Comparison of ENCODE assay signal across 10 mouse cellular contexts in the genomic region with DNA sequence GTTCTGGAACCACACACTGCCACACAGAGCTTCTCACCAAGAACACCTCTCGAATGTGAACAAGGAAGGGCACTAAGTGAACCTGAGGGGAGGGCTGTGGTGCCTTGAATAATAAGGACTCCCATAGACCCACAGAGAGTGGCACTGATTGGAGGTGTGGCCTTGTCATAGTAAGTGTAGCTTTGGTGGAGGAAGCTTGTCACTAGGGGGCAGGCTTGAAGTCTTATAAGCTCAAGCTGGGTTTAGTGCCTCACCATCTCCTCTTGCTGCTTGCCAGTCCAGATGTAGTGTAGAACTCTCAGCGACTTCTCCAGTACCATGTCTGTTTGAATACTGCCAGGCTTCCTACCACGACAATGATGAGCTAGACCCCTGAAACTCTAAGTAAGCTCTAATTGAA. TPM values are rescaled to one million over a fixed set of nuclear protein-coding genes. Genes with fewer than 3 reads are reported as not detected.
A peak's percentile ranks its signal among the peaks of the same experiment; 100 is the strongest.
DNase-seq lines count a peak whose midpoint lies in the region; ATAC-seq lines count a peak whose summit lies in the region.
"Had no signal": no experiment of that assay in that cellular context is flagged by ENCODE, and none has a peak within 500 bp of the region (broad histone marks: within the 10 kb centered on the region; RNA-seq: fewer than 3 reads in every experiment).

No protein-coding gene starts in this region.

- H3K4me1 ChIP-seq in intestine, embryonic 14.5 days (replicated peaks; ENCODE audit: control insufficient read depth, insufficient read depth, low read length) = no peaks in the 10 kb centered on the region
- no peaks in the 10 kb centered on the region for H3K4me1 ChIP-seq in intestine, embryonic 15.5 days (replicated peaks)

- H3K27ac ChIP-seq in intestine, embryonic 14.5 days (ENCODE audit: low read depth) = no peak overlapping the region
- H3K27ac ChIP-seq in intestine, embryonic 15.5 days = no peak overlapping the region

- peak; percentile 48 for DNase-seq in intestine, embryonic 14.5 days (ENCODE audit: low spot score)
- peak; percentile 51 for DNase-seq in ES-CJ7 (ENCODE audit: low read depth, low spot score)
- peak; percentile 72 for DNase-seq in adrenal gland, postnatal 14 days
- DNase-seq in layer of hippocampus, adult 9-11 months = peak; percentile 26
- no peak for DNase-seq in spleen, postnatal 36 days (ENCODE audit: low spot score in 2 of 2)
- DNase-seq in B cell, adult 2 months = no peak
- no peak for DNase-seq in spleen, postnatal 4 days (ENCODE audit: low spot score in 2 of 2)

- H3K9me3 ChIP-seq in intestine, embryonic 14.5 days (ENCODE audit: control insufficient read depth, low read length) = no peaks in the 10 kb centered on the region
- no peaks in the 10 kb centered on the region for H3K9me3 ChIP-seq in intestine, embryonic 15.5 days

- H3K4me2 ChIP-seq in intestine, embryonic 14.5 days (ENCODE audit: low read length) = no peak overlapping the region
- no peak overlapping the region for H3K4me2 ChIP-seq in intestine, embryonic 15.5 days (replicated peaks)

- H3K36me3 ChIP-seq in intestine, embryonic 14.5 days (ENCODE audit: control insufficient read depth, insufficient read depth, low read length) = no peaks in the 10 kb centered on the region
- no peaks in the 10 kb centered on the region for H3K36me3 ChIP-seq in intestine, embryonic 15.5 days

- no peaks in the 10 kb centered on the region for H3K27me3 ChIP-seq in intestine, embryonic 14.5 days (replicated peaks; ENCODE audit: control insufficient read depth, insufficient read depth, low read length)
- H3K27me3 ChIP-seq in intestine, embryonic 15.5 days (replicated peaks) = no peaks in the 10 kb centered on the region

- H3K4me3 ChIP-seq in intestine, embryonic 14.5 days (ENCODE audit: low read depth, low read length) = no peak overlapping the region
- no peak overlapping the region for H3K4me3 ChIP-seq in intestine, embryonic 15.5 days (replicated peaks)
- H3K4me3 ChIP-seq: erythroblast, embryonic 14.5 days had no signal

- WGBS in intestine, embryonic 14.5 days = 65% methylated on average over 3 of the region's 3 CpGs
- WGBS in intestine, embryonic 15.5 days = 63% methylated on average over 3 of the region's 3 CpGs

- ATAC-seq in intestine, embryonic 14.5 days (replicated peaks; ENCODE audit: low FRiP score, low TSS enrichment, low read depth) = no peak
- no peak for ATAC-seq in intestine, embryonic 15.5 days

- H3K9ac ChIP-seq in intestine, embryonic 14.5 days (ENCODE audit: low read length) = no peak overlapping the region
- H3K9ac ChIP-seq in intestine, embryonic 15.5 days = no peak overlapping the region

RNA-seq across cellular contexts. Expression of a gene that starts 9.7 kb away (rescaled TPM):
- polyA plus RNA-seq in intestine, embryonic 14.5 days (2014; fragmentation: Nextera tagmentation; extraction: Ambion mirVana) = 0.05 and 0.12 TPM in 2 replicates
- 0.04 TPM in 1 of 2 replicates, not detected in the other for polyA plus RNA-seq in intestine, embryonic 15.5 days (2015; fragmentation: Nextera tagmentation; extraction: Ambion mirVana)
- not detected in 2 replicates for total RNA-seq in adrenal gland, postnatal 14 days (2021)
- total RNA-seq: megakaryocyte progenitor cell, adult 5-6 weeks had no signal
- polyA plus RNA-seq: erythroblast, embryonic 14.5 days had no signal

Comparison
In these comparisons a context has a peak if more than half of its experiments do, and no peak if none do; other contexts are left out.
1. DNase-seq: peak in intestine, embryonic 14.5 days (single experiment), ES-CJ7 (single experiment), adrenal gland, postnatal 14 days (single experiment) and layer of hippocampus, adult 9-11 months (single experiment); none in spleen, postnatal 36 days (0 of 2), B cell, adult 2 months (0 of 2) and spleen, postnatal 4 days (0 of 2).